Mouse (Mus musculus) spleen, postnatal 14 days (tissue): ENCODE results near the gene Mxi1.

Experiments
- DNase-seq, 2 experiments: peaks; one replicate each; pipeline ENCODE4 v3.0.0; 2021 to 2022; ENCODE audit warnings: low spot score in 2 of 2

Mxi1 gene

DNA sequence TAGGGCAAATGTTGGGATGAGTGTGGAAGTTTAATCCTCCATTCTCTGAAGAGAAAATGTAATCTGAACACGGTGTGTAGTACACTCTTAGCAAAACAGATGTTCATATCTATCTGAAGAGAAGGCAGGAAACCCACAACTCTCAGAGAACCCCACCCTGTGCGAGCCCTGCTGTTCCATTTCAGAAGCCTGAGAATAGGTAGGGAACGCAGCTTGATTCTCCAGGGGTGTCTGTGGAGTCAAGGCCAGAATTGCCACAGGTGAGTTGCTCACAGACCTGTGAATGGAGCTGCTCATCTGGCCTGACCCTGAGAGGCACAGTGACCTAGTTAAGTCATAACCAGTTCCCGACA lies 10.5 kb upstream of the Mxi1 start:
- DNase-seq = no peak

DNA sequence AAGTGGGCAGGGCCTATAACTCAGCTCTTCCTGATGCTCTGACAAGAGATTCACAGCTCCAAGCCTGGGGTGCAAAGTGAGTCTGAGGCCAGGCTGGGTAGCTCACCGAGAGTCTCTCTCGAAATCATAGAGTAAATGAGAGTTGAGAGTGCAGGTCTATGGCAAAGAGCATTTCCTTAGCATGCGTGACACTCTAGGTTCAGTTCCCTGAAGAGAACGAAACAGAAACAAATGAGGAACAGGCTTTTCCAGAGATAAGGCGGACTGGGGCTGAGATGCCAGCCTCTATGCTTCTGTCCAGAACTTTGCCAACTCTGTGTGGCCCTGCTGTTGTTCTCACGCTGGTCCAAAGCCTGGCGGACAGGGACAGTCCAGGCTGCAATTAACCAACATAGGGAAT lies 6.9 kb upstream of the Mxi1 start:
- no peak for DNase-seq

DNA sequence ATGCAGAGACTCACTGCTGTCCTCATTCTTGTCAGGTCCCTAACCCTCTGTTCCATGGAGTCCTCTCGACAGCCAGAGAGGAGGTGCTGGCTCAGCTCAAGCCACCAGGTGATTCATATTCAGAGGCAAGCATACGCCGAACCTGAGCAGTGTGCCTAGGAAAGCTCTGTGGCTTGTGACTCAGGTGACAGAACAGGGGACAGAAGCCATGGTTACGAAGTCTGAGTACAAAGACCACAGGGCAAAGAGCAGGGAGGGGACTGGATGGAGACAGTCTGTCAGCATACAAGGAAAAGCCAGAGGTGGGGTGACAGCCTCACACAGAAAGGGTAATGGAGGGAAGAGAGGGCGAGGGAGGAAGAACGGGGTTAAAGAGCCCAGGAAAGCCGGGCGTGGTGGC lies 4.7 kb upstream of the Mxi1 start:
- no peak for DNase-seq

DNA sequence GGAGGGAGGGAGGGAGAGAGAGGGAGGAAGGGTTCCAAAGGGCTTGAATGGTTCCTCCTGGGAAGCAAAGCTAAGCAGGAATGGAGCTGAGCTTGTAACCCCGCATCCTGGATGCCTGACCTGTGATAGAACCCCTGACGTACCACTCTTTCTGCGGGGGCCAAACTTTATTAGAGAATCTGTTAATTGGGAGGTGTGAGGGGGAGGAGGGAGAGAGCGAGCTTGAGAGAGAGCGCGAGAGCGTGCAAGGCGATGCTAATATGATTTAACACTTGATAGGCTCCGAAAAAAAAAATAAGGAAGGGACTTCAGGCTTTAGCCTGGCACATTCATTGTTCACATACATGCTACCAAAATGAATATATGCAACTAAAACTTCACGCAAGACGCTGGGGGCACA lies 3.6 kb upstream of the Mxi1 start:
- no peak for DNase-seq

DNA sequence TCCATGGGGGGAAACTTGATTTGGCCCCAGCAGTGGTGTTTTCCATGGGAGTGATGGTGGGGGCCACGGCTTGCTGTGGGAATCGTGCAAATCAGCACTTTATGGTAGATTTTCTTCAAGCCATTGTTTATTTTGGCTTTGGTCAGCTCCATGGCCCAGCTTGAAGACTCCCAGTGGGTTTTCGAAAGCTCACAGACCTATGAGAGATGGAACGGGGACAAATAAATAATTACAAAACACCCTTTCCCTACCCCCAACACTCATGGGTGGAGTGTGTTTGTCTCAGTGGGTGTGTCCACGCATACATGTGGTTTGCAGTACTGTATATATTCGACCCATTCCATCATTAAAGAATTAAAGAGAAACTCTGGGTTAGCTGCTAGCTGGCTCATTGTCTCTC lies 3.1 kb upstream of the Mxi1 start:
- DNase-seq = no peak

DNA sequence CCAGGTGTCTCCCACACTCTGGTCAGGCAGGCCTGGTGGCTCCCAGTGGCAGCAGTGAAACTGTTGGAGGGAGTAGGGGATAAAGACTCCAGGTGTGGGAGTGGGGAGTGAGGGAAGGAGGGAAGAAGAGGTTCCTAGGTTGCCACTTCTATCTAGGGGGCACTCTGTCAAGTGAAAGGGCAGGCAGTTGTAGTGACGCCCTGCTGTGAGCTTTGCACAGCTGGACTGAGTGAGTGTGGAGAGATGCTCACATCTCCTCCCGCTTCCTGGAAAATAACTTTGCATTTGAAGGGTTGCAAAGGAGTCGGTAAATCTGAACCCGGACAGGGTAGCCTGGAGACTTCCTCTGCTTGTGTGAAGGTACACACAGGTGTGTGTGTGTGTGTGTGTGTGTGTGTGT lies 687 bp upstream of the Mxi1 start:
- DNase-seq = no peak

DNA sequence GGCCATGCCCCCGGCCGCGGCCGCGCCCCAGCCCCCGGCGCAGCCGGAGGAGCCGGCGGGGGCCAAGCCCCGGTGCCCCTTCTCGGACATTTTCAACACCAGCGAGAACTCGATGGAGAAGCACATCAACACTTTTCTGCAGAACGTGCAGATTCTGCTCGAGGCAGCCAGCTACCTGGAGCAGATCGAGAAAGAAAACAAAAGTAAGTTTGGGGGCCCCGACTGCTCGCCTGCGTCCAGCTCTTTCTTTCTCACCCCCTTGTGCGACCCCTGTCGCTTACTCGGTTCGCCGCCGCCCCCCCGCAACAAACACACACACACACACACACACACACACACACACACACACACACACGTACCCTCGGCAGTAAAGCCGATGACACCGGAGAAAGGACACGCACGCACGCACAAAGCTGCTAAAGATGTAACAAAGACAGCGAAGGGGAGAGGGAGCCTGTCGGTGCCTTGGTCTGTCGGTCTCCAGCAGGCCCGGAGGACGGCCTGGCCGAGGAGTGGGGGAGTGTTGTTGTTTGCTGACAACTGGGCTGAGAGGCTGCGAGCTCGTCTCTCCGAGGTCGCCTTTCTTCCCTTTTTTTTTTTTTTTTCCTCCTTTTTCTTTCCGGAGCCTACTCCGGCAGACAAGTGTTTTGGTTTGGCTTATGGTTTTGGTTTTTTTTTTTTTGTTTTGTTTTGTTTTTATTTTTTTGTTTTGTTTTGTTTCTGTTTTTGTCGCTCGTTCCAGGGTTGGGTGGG lies 629 bp downstream of the Mxi1 start:
- peak; percentile 44 to 56 for DNase-seq

DNA sequence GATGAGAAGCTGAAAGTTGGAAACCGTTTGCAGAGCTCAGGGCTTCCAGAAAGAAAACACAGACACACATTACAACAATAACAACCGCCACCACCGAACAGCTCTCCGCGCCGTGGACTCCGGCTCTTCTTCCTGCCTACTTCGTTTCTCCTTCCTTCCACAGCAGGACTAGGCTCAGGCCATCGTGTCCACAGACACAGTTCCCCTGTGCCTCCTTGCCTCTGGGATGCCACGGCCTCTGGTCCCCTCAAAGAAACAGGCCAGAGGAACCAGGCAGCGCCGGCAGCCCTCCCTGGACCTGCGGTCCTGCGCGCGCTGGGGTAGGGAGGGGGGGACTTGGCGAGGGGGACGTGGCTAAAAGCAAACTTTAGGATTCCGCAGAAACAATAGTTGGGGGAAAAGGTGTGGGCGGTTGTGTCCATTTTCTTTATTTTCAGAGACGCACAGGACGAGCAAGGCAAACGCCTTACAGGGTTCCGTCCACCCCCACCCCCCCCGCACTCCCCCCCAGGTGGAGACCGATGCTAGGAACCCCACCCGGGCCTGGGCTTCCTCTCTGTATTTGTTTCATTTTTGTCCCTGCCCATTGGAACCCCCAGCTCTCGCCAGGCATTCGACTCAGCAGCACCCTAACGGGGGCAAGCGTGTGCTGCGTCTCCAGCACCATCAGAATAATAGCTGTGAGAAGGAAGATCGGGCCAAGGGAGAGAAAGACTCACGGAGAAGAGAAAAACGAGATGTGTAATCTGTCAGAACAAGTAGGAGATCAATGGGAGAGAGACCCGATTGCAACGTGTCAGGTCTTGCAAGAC lies 1.4 kb downstream of the Mxi1 start:
- peak; percentile 23 to 37 for DNase-seq

DNA sequence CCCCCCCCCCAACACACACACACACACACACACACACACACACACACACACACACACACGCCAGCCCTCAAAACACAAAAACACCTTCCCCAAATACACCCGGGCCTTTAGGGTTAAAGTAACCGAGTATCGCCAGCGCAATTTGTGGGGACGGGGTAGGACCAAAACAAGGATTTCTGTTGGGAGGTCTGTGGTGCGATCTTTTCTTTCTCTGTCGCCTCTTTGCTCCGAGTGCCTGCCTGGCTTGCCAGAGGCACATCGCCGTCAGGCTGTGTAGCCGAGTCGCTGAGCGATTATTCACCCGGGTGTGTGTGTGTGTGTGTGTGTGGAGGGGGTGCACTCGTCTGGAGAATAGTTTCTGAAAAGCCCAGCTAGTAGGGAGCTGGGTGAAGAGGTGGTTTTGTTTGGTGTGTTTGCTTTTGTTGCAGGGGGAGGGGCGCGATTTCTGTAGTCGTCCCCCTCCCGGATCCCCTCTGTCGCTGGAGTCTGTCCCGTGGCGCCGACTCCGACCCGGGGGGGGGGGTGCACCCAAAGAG lies 2.1 kb downstream of the Mxi1 start:
- peak; percentile 19 to 27 for DNase-seq

DNA sequence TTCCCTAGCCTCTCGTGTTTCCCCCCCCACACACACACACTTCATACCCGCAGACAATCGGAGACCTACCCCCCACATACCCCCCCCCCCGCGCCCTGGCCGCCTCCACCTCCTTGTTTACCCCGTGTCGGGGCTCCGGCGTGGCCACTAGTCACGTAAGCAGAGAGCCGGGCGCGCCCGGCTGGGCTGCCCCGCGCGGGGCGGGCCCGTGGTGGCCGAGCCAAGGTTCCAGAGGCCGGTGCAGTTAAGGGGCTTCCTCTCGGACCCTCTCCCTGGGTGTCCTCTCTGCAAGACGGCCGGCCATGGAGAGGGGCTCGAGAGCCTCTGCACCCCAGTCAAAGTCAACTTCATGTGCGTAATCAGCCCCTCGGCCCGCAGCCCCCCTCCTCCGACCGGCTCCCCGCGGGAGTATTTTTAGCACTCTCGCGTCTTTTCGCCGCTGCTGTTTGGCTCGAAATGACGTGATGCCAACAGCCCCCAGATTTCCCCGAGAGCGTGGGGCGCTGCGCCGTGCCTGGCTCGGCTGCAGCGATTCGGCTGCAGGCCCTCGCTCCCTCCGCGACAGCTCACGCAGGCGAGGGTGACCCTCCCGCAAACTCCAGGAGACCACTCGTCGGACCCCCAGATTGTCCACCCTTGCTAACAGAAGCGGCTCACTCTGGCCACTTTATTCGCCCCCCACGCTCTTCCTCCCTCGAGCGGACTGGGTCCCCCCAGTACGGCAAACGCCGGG lies 2.8 kb downstream of the Mxi1 start:
- peak; percentile 23 to 59 for DNase-seq

DNA sequence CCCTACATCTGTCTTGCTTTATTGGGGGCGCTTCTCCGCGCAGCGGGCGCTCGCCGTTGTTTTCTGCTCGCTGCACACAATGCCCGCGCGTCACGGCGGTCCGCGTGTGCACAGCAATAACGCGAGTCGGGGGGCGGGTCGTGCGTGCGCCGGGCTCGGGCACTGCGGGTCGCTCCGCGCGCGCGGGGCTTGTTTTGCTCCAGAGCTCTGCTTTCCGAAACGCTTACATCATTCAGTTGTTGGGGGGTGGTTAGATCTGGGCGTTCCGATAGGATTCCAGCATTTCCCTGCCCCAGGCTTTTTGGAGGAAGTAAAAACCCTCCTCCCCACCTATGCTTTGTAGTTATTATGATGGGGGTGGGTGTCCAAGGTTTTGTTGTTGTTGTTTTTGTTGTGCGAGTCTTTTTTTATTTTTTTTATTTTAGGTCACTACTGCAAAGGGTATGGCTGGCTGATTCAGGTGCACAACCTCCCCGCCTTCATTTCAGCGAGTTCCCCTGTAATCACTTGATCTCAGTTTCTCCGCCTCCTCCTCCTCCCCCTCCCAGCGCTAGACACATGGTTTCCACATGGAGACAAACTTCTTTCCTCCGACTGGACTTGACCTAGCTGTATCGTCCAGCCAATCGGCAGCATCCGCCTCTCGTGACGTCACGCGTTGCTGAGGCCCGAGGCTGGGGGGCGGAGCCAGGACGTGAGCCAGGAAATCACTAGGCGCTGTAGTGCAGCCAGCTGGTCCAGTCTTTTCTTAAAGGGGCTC lies 3.5 kb downstream of the Mxi1 start:
- peak; percentile 98 to 99 for DNase-seq

DNA sequence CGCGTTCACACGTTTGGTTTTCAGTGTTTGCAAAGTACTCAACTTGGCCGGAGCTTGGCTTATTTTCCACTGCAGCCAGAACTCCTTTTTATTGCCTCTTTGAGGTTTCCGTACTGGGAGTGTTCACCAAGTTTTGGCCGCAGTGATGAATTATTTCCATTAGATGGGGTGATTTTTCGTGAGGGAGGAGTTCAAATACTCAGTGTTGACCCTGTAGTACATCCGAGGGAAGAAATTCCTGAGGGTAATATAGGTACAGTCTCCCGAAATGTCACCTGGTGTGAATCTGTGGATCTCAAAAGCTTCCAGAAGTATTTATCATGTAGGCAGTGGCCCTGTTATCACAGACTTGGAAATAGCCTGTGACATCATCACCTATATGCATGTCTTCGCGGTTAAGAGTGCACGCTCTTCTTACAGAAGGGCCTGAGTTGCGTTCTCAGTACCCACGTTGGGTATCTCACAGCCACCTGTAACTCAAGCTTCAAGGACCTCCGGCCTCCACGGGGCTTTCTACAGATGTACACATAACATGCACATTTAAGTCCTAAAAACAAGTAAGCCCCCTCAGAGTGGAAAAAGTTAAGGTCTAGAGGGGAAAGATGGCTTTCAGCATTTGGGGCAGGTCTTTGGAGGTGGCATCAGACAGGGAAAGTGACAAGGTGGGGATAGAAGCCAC lies 4.4 kb downstream of the Mxi1 start:
- no peak for DNase-seq

DNA sequence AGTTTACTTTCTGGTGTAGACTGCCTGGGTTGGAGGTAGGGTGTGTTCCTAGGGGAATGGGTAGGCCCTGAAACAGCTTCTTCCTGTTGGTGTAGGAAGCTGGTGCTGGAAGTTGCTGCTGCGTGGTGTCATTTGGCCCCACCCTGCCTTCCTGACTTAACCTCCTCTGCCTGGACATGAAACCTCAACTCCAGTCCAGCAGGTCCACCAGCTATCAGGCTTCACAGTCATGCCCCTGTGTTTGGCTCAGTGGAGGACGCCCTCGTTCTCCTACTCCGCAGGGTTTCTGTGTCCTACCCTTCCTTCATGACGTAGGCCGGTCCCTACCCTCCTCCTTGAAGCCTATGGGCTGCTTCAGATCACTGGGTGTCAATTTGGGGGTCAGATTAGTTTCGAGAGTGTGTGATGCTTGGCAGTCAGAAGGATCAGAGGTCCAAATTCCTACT lies 4.9 kb downstream of the Mxi1 start:
- DNase-seq = no peak

DNA sequence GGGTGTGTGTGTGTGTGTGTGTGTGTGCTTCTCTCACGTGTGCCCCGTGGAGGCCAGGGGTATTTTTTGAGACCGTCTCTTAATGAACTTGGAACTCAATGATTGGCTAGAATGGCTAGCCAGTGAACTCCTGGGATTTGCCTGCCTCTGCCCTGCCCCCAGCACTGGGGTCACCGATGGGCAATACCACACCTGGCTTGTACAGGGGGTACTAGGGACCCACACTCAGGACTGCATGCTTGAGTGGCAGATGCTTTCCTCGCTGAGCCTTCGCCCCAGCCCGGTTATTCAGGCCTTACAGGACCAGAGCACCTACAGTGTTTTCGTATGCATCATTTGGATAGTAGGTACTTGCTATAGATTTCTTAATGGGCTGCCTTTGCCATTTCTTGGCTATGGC lies 5.8 kb downstream of the Mxi1 start:
- no peak for DNase-seq

DNA sequence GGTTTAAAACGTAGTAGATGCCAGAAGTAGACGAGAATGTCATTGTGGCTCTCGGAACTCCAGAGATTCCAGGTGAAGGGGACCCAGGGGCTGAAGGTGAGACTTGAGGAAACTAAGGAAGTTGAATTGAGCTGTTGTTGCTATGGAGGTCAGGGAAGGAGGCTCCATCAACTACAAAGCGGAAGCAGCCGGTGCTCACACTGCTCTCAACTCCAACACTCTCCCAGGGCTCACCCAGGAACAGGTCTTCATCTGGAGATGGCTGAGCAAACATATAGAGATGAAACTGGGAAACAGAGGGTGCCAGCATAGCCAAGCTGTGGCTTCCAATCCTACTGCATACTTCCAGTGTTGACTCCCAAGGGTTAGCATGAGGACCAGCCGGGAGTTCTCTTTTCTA lies 6.6 kb downstream of the Mxi1 start:
- DNase-seq = no peak

DNA sequence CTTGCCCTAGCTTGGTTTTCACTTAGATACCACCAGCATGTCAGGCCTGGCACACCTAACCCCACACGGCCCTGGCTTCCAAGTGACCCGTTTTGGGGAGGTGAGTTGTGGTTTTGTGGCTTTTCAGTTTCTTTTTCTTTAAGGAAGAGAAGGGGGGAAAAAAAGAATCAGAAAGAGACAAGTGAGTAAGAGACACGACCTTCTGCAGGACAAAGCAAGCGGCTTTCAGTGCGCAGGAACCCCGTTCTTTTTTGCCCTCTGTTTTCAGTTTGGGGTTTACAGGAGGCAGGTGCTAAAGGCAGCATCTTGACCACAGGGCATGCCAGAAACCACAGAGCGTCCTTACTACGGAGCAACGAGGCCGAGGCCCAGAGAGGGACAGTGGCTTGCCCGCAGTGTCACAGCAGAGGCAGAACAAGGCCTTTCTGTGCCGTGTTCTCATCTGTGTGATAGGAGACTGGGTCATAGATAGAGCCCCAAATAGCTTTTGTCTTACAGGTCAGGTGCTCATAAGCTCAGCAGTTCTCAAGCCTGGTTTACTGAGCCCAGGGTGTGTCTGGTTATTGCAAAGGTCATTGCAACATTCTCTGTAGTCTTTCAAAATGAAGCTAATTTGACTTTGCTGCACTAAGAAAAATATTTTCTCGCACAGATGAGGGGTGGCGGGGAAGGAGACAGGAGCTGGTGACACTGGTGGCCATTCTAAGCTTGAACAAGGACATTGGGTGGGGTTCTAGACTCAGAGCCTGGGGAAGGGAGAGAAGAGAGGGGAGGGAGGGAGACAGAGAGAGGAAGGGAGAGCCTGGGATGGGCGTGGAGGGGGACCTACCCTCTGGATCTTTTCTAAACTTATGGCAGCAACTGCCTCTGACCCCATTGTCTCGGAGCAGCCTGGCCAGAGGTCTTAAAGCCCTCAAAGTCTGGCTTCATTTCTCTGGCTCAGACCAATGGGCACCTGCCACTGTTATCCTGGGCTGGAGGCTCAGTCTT lies 8.1 kb downstream of the Mxi1 start:
- DNase-seq = no peak

DNA sequence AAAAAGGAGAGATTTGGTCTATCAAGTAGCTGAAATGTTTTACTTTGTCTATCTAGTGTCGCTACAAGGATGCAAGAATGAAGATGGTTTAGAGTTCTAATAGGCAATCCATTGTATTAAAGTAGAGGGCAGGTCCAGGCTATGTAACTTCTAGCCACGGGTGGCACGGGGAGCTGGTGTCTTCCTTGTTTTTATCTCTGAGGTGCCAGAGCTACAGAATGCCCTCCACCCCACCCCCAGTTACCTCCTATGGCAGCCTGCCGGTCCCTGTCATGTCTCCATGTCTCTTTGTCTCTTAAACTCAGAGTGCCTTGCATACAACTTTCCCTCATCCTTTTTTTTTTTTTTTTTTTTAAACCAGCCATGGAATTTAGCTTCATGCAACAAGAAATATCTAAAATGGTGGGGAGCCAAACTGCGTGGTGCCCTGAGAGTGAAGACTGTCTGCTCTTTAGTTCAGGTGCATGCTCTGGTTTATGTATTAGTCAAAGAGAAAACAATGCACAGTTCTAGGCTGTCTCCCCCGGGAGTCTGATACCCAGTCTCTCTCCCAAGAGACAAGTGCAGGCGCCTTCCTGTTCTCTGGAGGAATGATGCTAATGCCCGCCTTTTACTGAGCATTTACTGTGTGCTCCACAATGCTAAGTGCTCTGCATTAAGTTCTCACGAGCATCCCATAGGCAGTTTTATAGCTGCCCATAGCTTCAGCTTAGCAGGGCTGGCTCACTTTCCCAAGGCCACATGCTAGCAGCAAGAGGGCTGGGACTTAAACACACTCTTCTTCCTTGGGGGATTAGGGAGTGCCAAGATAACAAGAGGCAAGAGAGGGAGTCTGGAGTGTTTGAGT lies 10.2 kb downstream of the Mxi1 start:
- DNase-seq = no peak

DNA sequence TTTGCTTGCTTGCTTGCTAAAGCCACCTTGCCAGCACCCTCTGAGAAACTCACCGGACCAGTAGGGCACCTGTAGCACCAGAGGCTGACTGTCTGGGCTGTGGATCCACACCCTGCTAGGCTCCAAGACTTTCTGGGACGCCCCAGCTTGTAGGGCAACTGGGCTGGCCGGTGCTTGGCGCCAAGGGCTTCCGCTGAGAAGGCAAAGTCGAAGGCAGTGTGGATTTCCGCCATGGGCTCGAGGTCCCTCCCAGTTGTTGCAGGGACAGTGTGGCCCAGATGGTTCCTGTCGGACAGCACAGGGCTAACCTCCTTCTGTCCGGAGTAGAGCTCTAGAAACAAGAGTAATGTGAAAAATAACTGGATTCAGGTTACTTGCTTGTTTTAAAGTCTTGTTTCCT lies 11.0 kb downstream of the Mxi1 start:
- no peak for DNase-seq
